Mouse (Mus musculus) embryonic facial prominence, embryonic 14.5 days (tissue): ENCODE measurements around the gene Tmcc2. TPM values are rescaled to one million over a fixed set of nuclear protein-coding genes. Genes with fewer than 3 reads are reported as not detected.

Experiments used
- ATAC-seq: fragments of 200-750 bp; cut with Nextera tagmentation; 2 replicates; pipeline ENCODE4 v1.8.0; 2017; ENCODE audit warnings: low read depth, moderate number of reproducible peaks, moderate TSS enrichment
- DNase-seq: peaks from one replicate; pipeline ENCODE4 v3.0.0-alpha.2; 2015; ENCODE audit warnings: low spot score
- H3K27ac ChIP-seq: fragments of 300-500 bp; sonication (generic); replicated peaks from 2 replicates; pipeline ENCODE4 v1.5.1; 2014; ENCODE audit warnings: low read depth, mild to moderate bottlenecking, low read length, moderate library complexity
- H3K27me3 ChIP-seq: fragments of 300-500 bp; sonication (generic); replicated peaks from 2 replicates; pipeline ENCODE4 v1.6.1; 2014; ENCODE audit warnings: low read length; ENCODE audit not compliant: control insufficient read depth, insufficient read depth
- H3K36me3 ChIP-seq: fragments of 300-500 bp; sonication (generic); 2 replicates; pipeline ENCODE4 v1.6.1; 2014; ENCODE audit warnings: low read length, mixed read lengths; ENCODE audit not compliant: control insufficient read depth, insufficient read depth
- H3K4me1 ChIP-seq: fragments of 300-500 bp; sonication (generic); 2 replicates; pipeline ENCODE4 v1.6.1; 2014; ENCODE audit warnings: antibody characterized with exemption, low read length; ENCODE audit not compliant: control insufficient read depth, insufficient read depth
- H3K4me2 ChIP-seq: fragments of 300-500 bp; sonication (generic); 2 replicates; pipeline ENCODE4 v1.6.1; 2014; ENCODE audit warnings: low read depth, mild to moderate bottlenecking, low read length, moderate library complexity, mixed read lengths
- H3K4me3 ChIP-seq: fragments of 300-500 bp; sonication (generic); 2 replicates; pipeline ENCODE4 v1.5.1; 2014; ENCODE audit warnings: low read depth, mild to moderate bottlenecking, low read length
- H3K9ac ChIP-seq: fragments of 300-500 bp; sonication (generic); 2 replicates; pipeline ENCODE4 v1.6.1; 2014; ENCODE audit warnings: low read depth, mild to moderate bottlenecking, low read length, moderate library complexity, mixed read lengths
- H3K9me3 ChIP-seq: fragments of 300-500 bp; sonication (generic); 2 replicates; pipeline ENCODE4 v1.6.1; 2016; ENCODE audit warnings: low read length; ENCODE audit not compliant: control insufficient read depth
- WGBS: fragments of 180-500 bp; shearing (Covaris S2); extraction: QIAGEN DNeasy Blood & Tissue Kit; methylation state at CpG from one replicate; pipeline ENCODE4 v1.1.7; 2014; 5-methylcytosine and 5-hydroxymethylcytosine counted together
- polyA plus RNA-seq: library from polyadenylated mRNA; unstranded; fragments of >200 nt; fragmentation: Nextera tagmentation; extraction: Ambion mirVana; gene quantifications from 2 replicates; pipeline ENCODE4 v1.2.1, GENCODE M21; 2014

The Tmcc2 gene
- polyA plus RNA-seq, 1 experiment from 2014 or later = 10.2 TPM

DNA sequence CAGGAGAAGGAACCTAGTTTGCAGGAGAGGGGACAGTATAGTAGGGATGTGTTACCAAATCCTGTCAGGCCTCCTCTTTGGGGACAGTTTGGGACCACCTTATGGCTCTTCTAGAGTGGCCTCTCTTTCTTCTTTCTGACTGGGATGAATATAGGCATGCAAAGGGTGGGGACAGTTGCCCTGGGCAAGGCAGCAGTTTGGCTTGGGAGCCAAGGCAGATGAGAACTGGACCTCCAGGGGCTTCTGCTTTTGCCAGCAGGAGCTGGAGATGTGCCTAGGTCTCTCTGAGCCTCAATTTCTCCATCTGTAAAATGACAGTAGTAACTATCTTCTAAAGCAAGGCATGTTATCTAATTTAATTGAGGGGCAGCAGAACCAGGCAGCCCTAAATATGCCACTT, 44.1 kb downstream of the Tmcc2 start:
- Histone ChIP-seq H3K36me3 (no peaks in the 10 kb centered on the region), H3K27ac (no peak overlapping the region), H3K4me2 (no peak overlapping the region), H3K4me3 (no peak overlapping the region), H3K9ac (no peak overlapping the region), H3K4me1 (no peaks in the 10 kb centered on the region), H3K27me3 (no peaks in the 10 kb centered on the region), H3K9me3 (0 out of 2 replicates have a peak, but pooled peaks cover 6% of the 10 kb centered on the region)
- DNase-seq (no peak), ATAC-seq (no peak)

DNA sequence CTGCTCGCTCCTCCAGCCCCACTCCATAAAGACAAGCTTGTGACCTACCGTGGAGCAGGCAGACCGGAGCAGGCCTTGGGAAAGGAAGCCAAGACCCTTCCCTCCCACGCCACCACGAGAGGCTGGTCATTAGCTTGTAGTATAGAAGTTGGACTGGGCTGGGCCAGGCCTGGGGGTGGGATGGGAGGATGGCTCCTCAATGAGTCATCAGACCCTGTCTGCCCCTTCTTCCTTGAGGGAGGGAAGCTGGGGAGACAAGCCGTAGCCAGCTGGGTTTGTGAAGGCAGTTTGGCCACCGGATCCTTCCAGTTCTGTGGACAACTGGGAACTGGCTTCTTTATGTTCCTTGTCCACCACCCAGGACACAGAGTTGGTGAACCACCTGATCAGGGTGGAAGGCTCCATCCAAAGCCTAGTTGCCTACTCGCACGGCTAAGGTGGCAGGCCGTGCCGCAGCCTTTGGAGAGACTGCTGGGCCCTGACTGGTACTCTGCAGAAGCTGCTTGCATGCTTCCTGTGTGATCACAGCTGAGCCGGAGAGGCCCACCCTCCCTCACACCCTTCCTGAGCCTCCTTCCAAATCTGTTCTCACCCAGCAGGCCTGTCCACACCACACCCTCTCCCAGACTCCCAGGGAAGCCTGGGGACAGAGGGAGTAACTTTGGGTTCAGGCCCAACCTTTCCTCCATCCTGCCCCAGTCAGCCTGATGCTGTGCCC, 44.8 kb downstream of the Tmcc2 start:
- Histone ChIP-seq H3K36me3 (no peaks in the 10 kb centered on the region), H3K4me3 (no peak overlapping the region), H3K4me2 (no peak overlapping the region), H3K9me3 (0 out of 2 replicates have a peak, but pooled peaks cover 6% of the 10 kb centered on the region), H3K9ac (no peak overlapping the region), H3K27me3 (no peaks in the 10 kb centered on the region), H3K4me1 (no peaks in the 10 kb centered on the region), H3K27ac (no peak overlapping the region)
- ATAC-seq = no peak
- WGBS = 80% methylated on average over 12 of the region's 12 CpGs
- no peak for DNase-seq

DNA sequence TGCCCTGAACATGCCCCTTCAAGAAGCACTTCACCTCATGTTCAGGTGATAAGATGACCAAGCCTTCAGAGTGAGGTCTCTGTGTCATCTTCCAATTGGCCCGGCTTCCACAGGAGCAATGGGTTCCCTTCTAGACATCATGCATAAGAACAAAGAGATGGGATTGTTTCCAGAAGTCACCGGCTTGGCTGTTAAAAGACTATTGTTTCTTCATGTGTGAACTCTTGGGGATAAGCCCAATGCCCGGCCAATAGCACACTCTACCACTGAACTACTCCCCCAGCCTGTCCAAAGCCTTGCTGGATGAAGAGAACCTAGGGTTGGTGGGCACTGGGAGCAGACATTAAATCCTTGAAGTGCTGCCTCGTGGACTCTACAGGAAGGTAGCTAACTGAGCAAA, 45.6 kb downstream of the Tmcc2 start:
- ATAC-seq = no peak
- H3K9ac ChIP-seq = no peak overlapping the region
- 79% methylated on average over 4 of the region's 4 CpGs for WGBS
- no peaks in the 10 kb centered on the region for H3K9me3 ChIP-seq
- no peak overlapping the region for H3K27ac ChIP-seq
- no peaks in the 10 kb centered on the region for H3K4me1 ChIP-seq
- H3K4me3 ChIP-seq = no peak overlapping the region
- no peak overlapping the region for H3K4me2 ChIP-seq
- no peaks in the 10 kb centered on the region for H3K36me3 ChIP-seq
- no peaks in the 10 kb centered on the region for H3K27me3 ChIP-seq
- DNase-seq = no peak

DNA sequence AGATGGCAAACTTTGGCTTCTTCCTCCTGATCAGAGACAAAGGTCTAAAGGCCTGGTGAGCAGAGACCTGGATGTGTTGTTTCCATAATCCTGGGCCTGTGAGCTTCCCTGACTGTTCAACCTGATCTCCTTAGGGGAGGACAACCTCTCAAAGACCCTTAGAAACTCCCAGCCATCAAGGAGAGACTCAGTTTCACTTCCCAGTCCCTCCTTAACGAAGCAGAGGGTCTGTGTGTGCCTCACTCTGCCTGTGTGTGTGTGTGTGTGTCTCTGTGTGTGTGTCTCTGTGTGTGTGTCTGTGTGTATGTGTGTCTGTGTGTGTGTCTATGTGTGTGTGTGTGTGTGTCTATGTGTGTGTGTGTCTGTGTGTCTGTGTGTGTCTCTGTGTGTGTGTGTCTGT, 47.4 kb downstream of the Tmcc2 start:
- H3K4me2 ChIP-seq = no peak overlapping the region
- no peaks in the 10 kb centered on the region for H3K9me3 ChIP-seq
- H3K4me1 ChIP-seq = no peaks in the 10 kb centered on the region
- no peaks in the 10 kb centered on the region for H3K36me3 ChIP-seq
- no peak overlapping the region for H3K9ac ChIP-seq
- H3K27ac ChIP-seq = no peak overlapping the region
- WGBS = 88% methylated on average over 1 of the region's 1 CpGs
- no peak overlapping the region for H3K4me3 ChIP-seq
- ATAC-seq = no peak
- H3K27me3 ChIP-seq = no peaks in the 10 kb centered on the region
- DNase-seq = no peak

DNA sequence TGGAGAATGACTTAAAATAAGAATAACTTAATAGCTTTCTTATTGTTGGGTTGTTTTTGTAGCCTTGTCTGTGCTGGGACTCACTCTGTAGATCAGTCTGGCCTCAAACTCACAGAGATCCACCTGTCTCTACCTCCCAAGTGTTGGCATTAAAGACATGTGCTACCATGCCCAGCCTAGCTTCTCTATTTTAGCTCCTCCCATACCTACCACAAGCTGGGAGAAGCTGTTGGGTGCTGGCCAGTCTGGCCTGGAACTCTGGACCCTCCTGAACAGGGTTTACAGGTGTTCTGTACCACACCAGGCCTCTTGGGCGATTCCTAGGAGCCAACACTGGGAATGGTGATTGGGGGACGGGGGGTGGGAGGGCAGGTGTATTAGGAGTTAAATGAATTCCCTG, 47.9 kb downstream of the Tmcc2 start:
- H3K27me3 ChIP-seq = no peaks in the 10 kb centered on the region
- no peaks in the 10 kb centered on the region for H3K4me1 ChIP-seq
- H3K9me3 ChIP-seq = no peaks in the 10 kb centered on the region
- no peak overlapping the region for H3K27ac ChIP-seq
- ATAC-seq (no peak), DNase-seq (no peak)
- WGBS = 80% methylated on average over 2 of the region's 2 CpGs
- no peak overlapping the region for H3K4me2 ChIP-seq
- no peak overlapping the region for H3K9ac ChIP-seq
- no peak overlapping the region for H3K4me3 ChIP-seq
- no peaks in the 10 kb centered on the region for H3K36me3 ChIP-seq

DNA sequence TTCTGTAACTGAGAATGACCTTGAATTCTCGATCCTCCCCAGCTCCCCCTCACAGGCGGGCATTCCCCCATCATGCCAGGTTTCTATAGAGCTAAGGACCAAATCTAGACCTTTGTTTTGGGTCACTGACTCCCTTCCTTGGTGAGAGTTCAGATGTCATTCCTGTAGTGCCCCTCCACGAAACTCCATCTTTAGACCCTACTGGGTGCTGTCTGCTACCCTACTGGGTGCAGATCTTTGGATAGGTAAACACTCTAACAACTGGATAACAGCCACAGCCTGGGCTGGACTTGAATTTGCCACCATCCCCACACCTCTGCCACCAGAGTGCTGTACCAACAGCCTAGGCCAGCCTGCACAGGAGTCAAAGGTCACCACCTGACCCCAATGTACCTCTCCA, 48.6 kb downstream of the Tmcc2 start:
- no peaks in the 10 kb centered on the region for H3K9me3 ChIP-seq
- DNase-seq = no peak
- H3K4me2 ChIP-seq = no peak overlapping the region

DNA sequence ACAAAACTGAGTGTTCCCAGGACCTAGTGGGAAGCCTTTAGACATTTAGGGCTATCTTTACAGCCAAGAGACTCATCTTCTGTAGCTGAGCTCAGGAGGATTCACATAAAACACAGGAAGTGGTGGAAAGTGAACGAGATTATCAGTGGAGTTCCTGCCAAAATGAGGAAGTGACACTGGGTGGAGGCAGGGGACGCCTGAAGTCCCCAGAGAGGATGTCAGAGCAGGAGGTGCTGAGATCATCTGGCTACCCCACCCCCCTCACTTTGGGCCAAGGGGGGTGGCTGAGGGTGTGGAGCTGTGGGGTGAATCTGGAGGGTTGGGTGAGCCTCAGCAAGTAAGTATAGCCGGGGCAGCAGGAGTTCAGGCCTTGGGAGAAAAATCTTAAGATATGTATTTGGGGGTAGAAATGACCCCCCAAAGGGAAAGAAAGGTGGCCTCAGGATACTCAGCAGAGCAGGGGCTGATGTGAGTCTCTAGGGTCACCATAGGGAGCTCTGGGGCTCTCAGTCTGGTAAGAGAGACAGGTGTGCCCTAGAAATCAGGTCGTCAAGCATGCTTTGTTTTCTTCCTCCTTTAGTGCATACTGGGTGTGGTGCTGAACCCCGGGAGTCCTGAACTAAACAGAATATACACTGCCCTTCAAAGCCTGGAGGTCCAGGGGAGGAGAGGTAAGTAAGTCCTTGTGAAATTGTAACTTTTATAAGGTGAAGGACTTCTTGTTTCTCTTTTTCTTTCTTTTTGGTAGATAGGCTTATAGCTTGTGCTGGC, 49.2 kb downstream of the Tmcc2 start:
- H3K27ac ChIP-seq = no peak overlapping the region
- H3K27me3 ChIP-seq = no peaks in the 10 kb centered on the region

More for the DNA sequence above, 48.6 kb downstream of the Tmcc2 start:
- Histone ChIP-seq H3K36me3 (no peaks in the 10 kb centered on the region), H3K27ac (no peak overlapping the region), H3K4me1 (no peaks in the 10 kb centered on the region), H3K27me3 (no peaks in the 10 kb centered on the region), H3K4me3 (no peak overlapping the region), H3K9ac (no peak overlapping the region)
- WGBS = 61% methylated on average over 3 of the region's 3 CpGs
- ATAC-seq = no peak

DNA sequence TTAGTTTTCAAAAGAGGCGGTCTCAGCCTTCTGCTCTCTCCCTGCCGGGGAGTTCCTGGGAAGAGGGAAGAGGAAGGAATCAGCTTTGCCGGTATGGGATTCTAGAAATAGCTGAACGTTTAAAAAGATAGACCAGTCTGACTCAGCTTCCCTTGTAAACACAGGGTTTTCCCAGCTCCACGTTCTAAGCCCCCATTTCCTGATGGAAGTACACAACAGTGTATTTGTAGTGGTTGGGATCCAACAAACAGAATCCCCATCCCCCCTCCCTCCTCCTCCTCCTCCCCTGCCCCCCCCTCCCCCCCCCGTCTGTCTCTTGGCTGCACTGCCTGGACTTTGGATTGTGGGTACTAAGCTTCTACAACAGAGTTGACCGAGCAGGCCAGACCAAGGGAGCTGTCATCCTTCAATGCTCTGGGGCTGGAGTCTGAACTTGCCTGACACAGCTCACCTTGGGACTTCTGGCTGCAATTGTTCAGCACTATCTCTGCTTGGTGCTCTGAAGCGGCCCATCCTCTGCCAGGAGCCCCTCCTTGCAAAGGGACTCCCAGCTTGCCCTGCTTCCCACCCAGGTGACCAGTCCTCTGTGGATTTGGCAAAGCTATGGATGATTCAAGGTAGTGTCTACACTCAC, 52.9 kb downstream of the Tmcc2 start:
- H3K9ac ChIP-seq = no peak overlapping the region
- 42% methylated on average over 8 of the region's 8 CpGs for WGBS
- no peak overlapping the region for H3K4me2 ChIP-seq
- H3K27ac ChIP-seq = no peak overlapping the region
- no peak overlapping the region for H3K4me3 ChIP-seq
- H3K9me3 ChIP-seq = no peaks in the 10 kb centered on the region
- DNase-seq (no peak), ATAC-seq (no peak)
- peaks cover 23% of the 10 kb centered on the region for H3K4me1 ChIP-seq
- H3K36me3 ChIP-seq = no peaks in the 10 kb centered on the region
- H3K27me3 ChIP-seq = no peaks in the 10 kb centered on the region

More for the DNA sequence above, 49.2 kb downstream of the Tmcc2 start:
- DNase-seq (no peak), ATAC-seq (no peak)
- Histone ChIP-seq H3K4me2 (no peak overlapping the region), H3K36me3 (no peaks in the 10 kb centered on the region), H3K4me3 (no peak overlapping the region), H3K9me3 (no peaks in the 10 kb centered on the region), H3K9ac (no peak overlapping the region), H3K4me1 (no peaks in the 10 kb centered on the region)
- WGBS = 47% methylated on average over 5 of the region's 5 CpGs
